ENCODE assay signal across 8 mouse cellular contexts in the genomic region with DNA sequence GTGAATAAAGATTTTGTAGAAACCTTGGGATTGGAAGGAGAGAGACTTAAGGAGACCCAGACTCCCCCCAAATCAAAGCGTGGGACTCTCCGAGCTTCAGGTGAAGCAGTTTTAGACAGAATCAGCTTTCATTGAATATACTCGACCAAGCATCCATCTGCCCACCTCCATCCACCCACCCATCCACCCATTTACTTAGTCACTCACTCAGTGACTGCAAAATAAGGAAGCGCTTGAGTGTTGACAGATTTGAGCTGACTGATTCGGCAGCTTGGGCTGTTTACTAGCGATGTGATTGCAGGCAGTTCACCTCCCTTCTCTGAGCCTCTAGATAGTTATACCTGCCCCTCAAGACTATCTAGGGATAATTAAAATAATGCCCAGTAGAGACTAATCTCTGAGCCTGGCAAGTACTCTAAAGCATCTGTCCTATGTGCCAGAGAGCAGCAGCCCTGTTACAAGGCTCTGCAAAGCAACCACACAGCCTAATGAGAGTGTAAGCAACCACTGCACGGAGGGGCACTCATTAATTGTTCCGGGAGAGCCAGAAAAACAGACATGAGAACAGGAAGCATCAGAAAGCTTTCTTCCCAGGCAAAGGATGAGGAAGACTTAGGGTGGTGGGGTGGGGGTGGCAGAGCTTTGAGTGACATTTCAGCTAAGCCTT.
DNase-seq lines count a peak whose midpoint lies in the region; ATAC-seq and TF ChIP-seq lines count a peak whose summit lies in the region.

No protein-coding gene starts in this region.

- H3K36me3 ChIP-seq in heart, embryonic 14.5 days (ENCODE audit: control insufficient read depth, insufficient read depth, low read length): no peaks in the 10 kb centered on the region
- no peaks in the 10 kb centered on the region for H3K36me3 ChIP-seq in hindbrain, postnatal 0 days (ENCODE audit: insufficient read depth, low read length)
- H3K36me3 ChIP-seq in midbrain, embryonic 11.5 days (ENCODE audit: control insufficient read depth, insufficient read depth, low read length): no peaks in the 10 kb centered on the region

- no peak overlapping the region for H3K9ac ChIP-seq in heart, embryonic 14.5 days (ENCODE audit: low read length)
- no peak overlapping the region; the same call in 1 of the 2 replicates for H3K9ac ChIP-seq in hindbrain, postnatal 0 days (replicated peaks; ENCODE audit: low read length)
- no peak overlapping the region for H3K9ac ChIP-seq in midbrain, embryonic 11.5 days (ENCODE audit: low read length)

- TF ChIP-seq POLR2A in bone marrow, adult 2 months (IDR thresholded peaks at IDR 0.05; ENCODE audit: borderline replicate concordance, control insufficient read depth, low read depth, low read length): no peak

- TF ChIP-seq CTCF in bone marrow, adult 2 months (IDR thresholded peaks at IDR 0.05; ENCODE audit: control insufficient read depth, insufficient read depth, low read length): no peak
- no peak for TF ChIP-seq CTCF in hindbrain, postnatal 0 days (IDR thresholded peaks at IDR 0.05; ENCODE audit: low read depth)

- peaks cover 16% of the 10 kb centered on the region for H3K27me3 ChIP-seq in heart, embryonic 14.5 days (ENCODE audit: control insufficient read depth, insufficient read depth, low read length)
- no peaks in the 10 kb centered on the region for H3K27me3 ChIP-seq in hindbrain, postnatal 0 days (ENCODE audit: insufficient read depth, low read length)
- peaks cover 39% of the 10 kb centered on the region for H3K27me3 ChIP-seq in midbrain, embryonic 11.5 days (ENCODE audit: control insufficient read depth, insufficient read depth, low read length)

- H3K4me3 ChIP-seq in heart, embryonic 14.5 days (ENCODE audit: control insufficient read depth in 1 of 2, insufficient read depth in 1 of 2, low read depth in 1 of 2, low read length in 2 of 2): peak overlapping the region; percentile 25 to 30; a peak in 3 of 4 replicates
- no peak overlapping the region for H3K4me3 ChIP-seq in bone marrow, adult 2 months (replicated peaks; ENCODE audit: control insufficient read depth, low read depth, low read length)
- peak overlapping the region; percentile 27 for H3K4me3 ChIP-seq in hindbrain, postnatal 0 days (ENCODE audit: low read length)
- no peak overlapping the region for H3K4me3 ChIP-seq in midbrain, embryonic 11.5 days (ENCODE audit: low read depth, low read length)

- no peak overlapping the region for H3K27ac ChIP-seq in heart, embryonic 14.5 days (replicated peaks in 1 of 2; ENCODE audit: control insufficient read depth in 1 of 2, insufficient read depth in 1 of 2, low read depth in 2 of 2, low read length in 2 of 2)
- peak overlapping the region; percentile 34; the same call in 1 of the 2 replicates for H3K27ac ChIP-seq in bone marrow, adult 2 months (ENCODE audit: control insufficient read depth, insufficient read depth, low read depth, low read length, poor library complexity)
- no peak overlapping the region for H3K27ac ChIP-seq in hindbrain, postnatal 0 days
- H3K27ac ChIP-seq in midbrain, embryonic 11.5 days (ENCODE audit: low read depth, low read length): no peak overlapping the region

- no peak for ATAC-seq in heart, embryonic 14.5 days (ENCODE audit: insufficient number of reproducible peaks, insufficient read depth, low FRiP score, low read depth)
- peak; percentile 11; the same call in 1 of the 2 replicates for ATAC-seq in hindbrain, postnatal 0 days
- no peak for ATAC-seq in midbrain, embryonic 11.5 days (ENCODE audit: low FRiP score)

- DNase-seq in heart, adult 11 months: no peak
- DNase-seq in hindbrain, postnatal 0 days (ENCODE audit: low spot score): no peak
- DNase-seq in midbrain, embryonic 11.5 days (ENCODE audit: low spot score, missing footprints): no peak
- no peak for DNase-seq in cerebellum, adult 9-10 months
- DNase-seq in urinary bladder, postnatal 14 days (ENCODE audit: low spot score): no peak
- DNase-seq in kidney, adult 9 months: no peak

- H3K4me1 ChIP-seq in heart, embryonic 14.5 days (ENCODE audit: control insufficient read depth in 2 of 2, insufficient read depth in 2 of 2, low read length in 2 of 2): peaks cover 6 to 12% of the 10 kb centered on the region in 2 experiments; a peak in 2 of 4 replicates
- H3K4me1 ChIP-seq in bone marrow, adult 2 months (ENCODE audit: control insufficient read depth, insufficient read depth, low read length): peaks cover 1% of the 10 kb centered on the region; the same call in 1 of the 2 replicates
- peaks cover 8% of the 10 kb centered on the region for H3K4me1 ChIP-seq in hindbrain, postnatal 0 days (ENCODE audit: insufficient read depth, low read length)
- H3K4me1 ChIP-seq in midbrain, embryonic 11.5 days (ENCODE audit: control insufficient read depth, insufficient read depth, low read length): peaks cover 10% of the 10 kb centered on the region

- 7% methylated on average over 8 of the region's 8 CpGs for WGBS in heart, embryonic 14.5 days
- WGBS in bone marrow, adult 2 months: 5% methylated on average over 8 of the region's 8 CpGs
- WGBS in hindbrain, postnatal 0 days: 8% methylated on average over 8 of the region's 8 CpGs
- WGBS in midbrain, embryonic 11.5 days: 9% methylated on average over 8 of the region's 8 CpGs

- H3K4me2 ChIP-seq in heart, embryonic 14.5 days (ENCODE audit: low read length): peak overlapping the region; percentile 67
- peak overlapping the region; percentile 53 for H3K4me2 ChIP-seq in hindbrain, postnatal 0 days (ENCODE audit: low read depth, low read length)
- H3K4me2 ChIP-seq in midbrain, embryonic 11.5 days: peak overlapping the region; percentile 36; the same call in 1 of the 2 replicates

- no peaks in the 10 kb centered on the region for H3K9me3 ChIP-seq in heart, embryonic 14.5 days (ENCODE audit: control insufficient read depth, low read length)
- no peaks in the 10 kb centered on the region for H3K9me3 ChIP-seq in hindbrain, postnatal 0 days (ENCODE audit: low read length)
- H3K9me3 ChIP-seq in midbrain, embryonic 11.5 days (ENCODE audit: control insufficient read depth, low read length): no peaks in the 10 kb centered on the region

Comparison
In these comparisons a context has a peak if more than half of its experiments do, and no peak if none do; other contexts are left out.
1. H3K4me3 ChIP-seq: peak in heart, embryonic 14.5 days (2 of 2) and hindbrain, postnatal 0 days (single experiment); none in bone marrow, adult 2 months (single experiment) and midbrain, embryonic 11.5 days (single experiment).
2. Peak in every context shown above with its lines, with median percentiles within 50 percentile points of each other: H3K4me2 ChIP-seq.